Mouse (Mus musculus) G1E (cell line): ENCODE measurements at regions not wholly inside any gene's neighbourhood (a gene's known extent, or its start where the extent isn't known, plus 50 kb on each side); places are given as distances from the start of the nearest gene placed in this dataset.

Source experiments
- CTCF ChIP-seq: IDR thresholded peaks from 2 replicates; pipeline ENCODE4 v1.5.1; 2012; ENCODE audit warnings: low read depth, low read length, inconsistent platforms, mixed read lengths
- GATA1 ChIP-seq: IDR thresholded peaks from 2 replicates; pipeline ENCODE4 v1.6.1; 2012; ENCODE audit warnings: borderline replicate concordance, low read length, inconsistent platforms, mixed read lengths
- GATA2 ChIP-seq: IDR thresholded peaks from 2 replicates; pipeline ENCODE4 v1.6.1; 2012; ENCODE audit warnings: low read depth, low read length, inconsistent platforms, borderline replicate concordance
- POLR2AphosphoS5 ChIP-seq: IDR thresholded peaks from 2 replicates; pipeline ENCODE4 v1.6.1; 2012; ENCODE audit warnings: low read depth, low read length, inconsistent platforms; ENCODE audit not compliant: insufficient replicate concordance
- TAL1 ChIP-seq: conservative IDR thresholded peaks from 2 replicates; pipeline ENCODE4 v1.6.1; 2012; ENCODE audit warnings: low read depth, low read length, inconsistent platforms, mixed read lengths

DNA sequence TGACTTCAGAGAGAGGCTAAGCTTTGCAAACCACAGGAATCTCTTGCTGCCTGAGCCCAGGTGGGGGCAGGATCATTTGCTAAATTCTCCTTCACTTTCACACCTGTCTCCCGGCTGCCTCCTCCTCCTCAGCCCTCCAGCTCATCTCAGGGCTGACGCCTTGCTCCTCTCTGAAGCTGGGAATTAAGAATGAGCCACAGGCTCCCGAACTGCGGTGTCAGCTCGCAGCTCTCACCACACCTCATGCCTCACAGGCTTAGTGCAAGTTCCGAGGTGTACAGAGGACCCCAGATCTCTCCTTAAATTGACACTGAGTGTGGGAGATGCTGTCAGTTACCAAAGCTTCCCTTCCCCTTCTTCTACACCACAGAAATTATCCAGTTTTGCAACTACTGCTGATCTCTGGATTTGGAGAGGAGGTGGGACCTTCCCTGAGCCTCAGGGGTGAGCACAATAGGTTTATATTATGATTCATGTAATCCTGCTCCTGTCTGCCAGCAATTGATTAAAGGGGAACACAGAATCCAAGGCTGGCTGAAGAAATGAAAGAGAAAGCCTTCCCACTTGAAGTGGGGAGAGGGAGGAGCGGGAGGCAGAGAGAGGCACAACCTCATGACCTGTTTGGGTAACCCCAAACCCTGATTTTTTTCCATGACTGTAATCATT lies 456.6 kb upstream of the Tbx3 start:
- no peak for TF ChIP-seq TAL1
- TF ChIP-seq CTCF: no peak
- no peak for TF ChIP-seq POLR2AphosphoS5
- no peak for TF ChIP-seq GATA1
- no peak for TF ChIP-seq GATA2
